Mouse (Mus musculus) thymus, postnatal 0 days (tissue): ENCODE data around the gene Olfr145. TPM values are rescaled to one million over a fixed set of nuclear protein-coding genes. Genes with fewer than 3 reads are reported as not detected.
A peak's percentile ranks its signal among the peaks of the same experiment; 100 is the strongest.

Experiments
- DNase-seq: peaks from one replicate; pipeline ENCODE4 v3.0.0-alpha.2; 2015; ENCODE audit warnings: low spot score
- polyA plus RNA-seq: library from polyadenylated mRNA; unstranded; fragments of >200 nt; fragmentation: Nextera tagmentation; extraction: Ambion mirVana; gene quantifications from 2 replicates; pipeline ENCODE4 v1.2.1, GENCODE M21; 2015

Gene Olfr145
- polyA plus RNA-seq: not detected in 2 replicates

DNA sequence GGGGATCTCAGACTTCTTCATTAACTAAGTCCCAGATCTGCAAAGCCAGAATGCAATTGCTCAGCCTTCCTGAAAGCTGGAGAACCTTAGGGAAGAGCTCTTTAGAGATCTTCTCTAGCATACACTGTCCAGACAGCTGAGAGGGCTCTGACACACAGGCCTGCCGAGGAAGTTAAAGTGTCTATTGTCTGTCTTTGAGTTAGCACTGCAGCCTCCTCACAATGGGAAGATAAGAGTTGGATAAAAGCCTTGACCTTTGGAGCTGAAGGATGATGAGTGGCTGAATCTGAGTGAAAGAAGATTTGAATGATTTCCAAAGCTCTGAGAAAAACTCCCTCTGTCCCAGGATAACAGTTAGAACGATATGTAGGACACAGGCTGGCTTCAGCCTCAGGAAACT lies at the start of gene Olfr145:
TSS of gene Olfr145 (plus strand) at position 64 of the 400 bp plus-strand sequence.
- DNase-seq: no peak

DNA sequence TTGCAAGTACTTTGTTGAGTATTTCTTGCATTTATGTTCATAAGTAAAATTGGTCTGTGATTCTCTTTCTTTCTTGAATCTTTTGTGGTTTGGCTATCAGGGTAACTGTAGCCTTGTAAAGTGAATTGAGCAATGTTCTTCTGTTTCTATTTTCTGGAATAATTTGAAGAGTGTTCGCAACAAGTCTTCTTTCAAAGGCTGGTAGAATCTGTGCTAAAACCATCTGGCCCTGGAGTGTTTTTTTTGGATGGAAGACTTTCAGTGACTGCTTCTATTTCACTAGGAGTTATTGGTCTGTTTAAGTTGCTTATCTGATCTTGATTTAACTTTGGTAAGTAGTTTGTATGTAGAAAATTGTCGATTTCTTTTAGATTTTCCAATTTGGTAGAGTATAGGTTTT lies 47.3 kb upstream of the Olfr145 start:
- DNase-seq: no peak

DNA sequence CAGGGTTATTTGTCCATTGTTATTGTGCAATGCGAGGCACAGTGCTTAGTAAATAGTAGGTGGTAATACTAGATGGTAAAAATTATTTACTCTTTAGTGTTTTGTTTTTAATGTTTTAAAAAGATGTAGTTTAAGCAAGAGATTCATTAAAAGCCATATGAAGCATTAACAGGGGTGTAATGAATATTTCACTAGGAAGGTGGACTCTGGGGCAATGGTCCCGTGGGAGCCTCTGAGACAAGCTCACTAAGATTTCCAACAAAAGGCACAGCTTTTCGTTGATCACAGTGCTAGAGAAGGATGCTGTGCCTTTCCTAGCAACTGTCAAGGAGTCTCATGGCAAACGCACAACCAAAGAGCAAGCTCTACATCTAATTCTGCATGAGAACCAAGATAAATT lies 42.6 kb upstream of the Olfr145 start, which contains the start of gene Olfr877:
TSS of gene Olfr877 (plus strand) at position 301 of the 400 bp plus-strand sequence.
- DNase-seq: no peak

- DNase-seq: no peak
These were observed 33.2 kb upstream of the Olfr145 start for GRCm38 (mm10) chr9:37863325-37863724.

- DNase-seq: no peak
These were observed 26.3 kb upstream of the Olfr145 start for GRCm38 (mm10) chr9:37870246-37870645.

DNA sequence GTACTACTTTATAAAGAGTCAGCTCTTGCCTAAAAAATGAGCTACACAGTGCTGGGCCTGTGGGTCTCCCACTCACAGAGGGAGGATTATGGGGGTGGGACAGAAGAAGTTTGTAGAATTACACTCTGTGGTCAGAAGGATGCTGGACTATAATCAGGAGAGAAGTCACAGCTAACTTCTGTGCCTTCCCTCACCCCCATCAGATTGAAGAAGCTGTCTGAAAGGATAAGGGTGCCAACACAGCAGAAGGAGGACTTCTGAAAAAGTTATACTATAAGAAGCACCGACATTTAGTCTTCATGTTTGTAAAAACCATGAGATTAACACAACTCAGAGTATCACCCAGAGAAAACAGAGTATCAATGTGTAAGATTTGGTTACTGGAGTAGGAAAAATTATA lies 25.4 kb upstream of the Olfr145 start:
- DNase-seq: no peak

DNA sequence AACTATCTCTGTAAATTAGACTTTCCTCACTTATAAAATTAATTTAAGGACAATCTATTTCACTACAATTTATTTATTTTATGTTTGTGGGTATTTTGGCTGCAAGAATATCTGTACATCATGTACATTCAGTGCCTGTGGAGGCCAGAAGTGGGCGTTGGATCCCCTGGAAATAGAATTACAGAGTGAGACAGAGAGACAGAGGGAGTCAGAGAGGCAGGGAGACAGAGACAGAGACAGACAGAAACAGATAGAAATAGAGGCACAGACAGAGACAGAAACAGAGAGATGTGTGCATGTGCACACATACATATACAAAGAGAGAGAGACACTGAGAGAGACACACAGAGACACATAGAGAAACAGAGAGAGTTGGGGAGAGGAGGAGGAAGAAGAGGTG lies 25.0 kb upstream of the Olfr145 start:
- DNase-seq: no peak

GRCm38 (mm10) chr9:37890960-37891359 lies 5.6 kb upstream of the Olfr145 start:
- no peak for DNase-seq

- no peak for DNase-seq
These were observed 9.0 kb downstream of the Olfr145 start for GRCm38 (mm10) chr9:37905555-37905954.

GRCm38 (mm10) chr9:37917540-37917939 lies 21.0 kb downstream of the Olfr145 start, which contains the start of gene Olfr878:
Gene Olfr878 (plus strand): TSS chr9:37917840.
- no peak for DNase-seq

DNA sequence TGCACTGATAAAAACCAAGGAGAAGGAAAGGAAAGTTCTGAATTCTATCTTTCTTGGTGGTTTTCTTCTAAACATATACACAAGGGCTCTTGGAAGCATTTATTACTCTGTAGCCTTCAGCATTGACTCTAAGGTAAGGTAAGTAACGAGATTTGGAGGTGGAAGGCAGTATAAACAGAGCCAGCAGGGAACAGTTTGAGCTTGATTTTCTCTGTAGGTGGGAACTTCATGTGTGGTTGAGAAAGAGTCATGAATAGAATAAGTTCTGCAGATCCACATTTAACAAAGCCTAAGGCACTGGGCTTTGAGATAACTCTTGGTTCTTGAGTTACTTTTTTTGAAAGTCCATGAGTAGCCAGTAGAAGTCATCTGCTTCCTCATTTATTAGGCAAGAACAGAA lies 21.5 kb downstream of the Olfr145 start:
- no peak for DNase-seq

DNA sequence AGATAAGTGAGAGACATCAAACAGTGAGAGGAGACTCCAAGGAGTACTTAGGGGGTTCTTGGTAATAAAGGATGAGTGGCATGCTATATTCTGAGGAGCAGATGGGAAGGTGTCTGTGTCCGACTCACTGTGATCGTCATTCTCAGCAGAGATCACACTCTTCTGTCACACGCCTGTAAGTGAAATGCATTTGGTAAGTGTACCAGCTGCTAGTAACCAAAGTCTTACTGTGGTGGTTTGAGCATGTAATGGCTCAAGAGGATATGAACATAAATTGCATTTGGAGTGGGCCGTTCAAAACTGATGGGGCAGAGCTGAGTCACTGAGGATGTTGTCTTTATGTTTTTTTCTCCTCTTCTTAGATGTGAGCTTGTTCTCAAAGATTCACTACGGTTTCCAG lies 27.7 kb downstream of the Olfr145 start:
- no peak for DNase-seq

GRCm38 (mm10) chr9:37925445-37925844 lies 28.9 kb downstream of the Olfr145 start:
- DNase-seq: no peak

GRCm38 (mm10) chr9:37926019-37927013 lies 29.8 kb downstream of the Olfr145 start:
- no peak for DNase-seq

DNA sequence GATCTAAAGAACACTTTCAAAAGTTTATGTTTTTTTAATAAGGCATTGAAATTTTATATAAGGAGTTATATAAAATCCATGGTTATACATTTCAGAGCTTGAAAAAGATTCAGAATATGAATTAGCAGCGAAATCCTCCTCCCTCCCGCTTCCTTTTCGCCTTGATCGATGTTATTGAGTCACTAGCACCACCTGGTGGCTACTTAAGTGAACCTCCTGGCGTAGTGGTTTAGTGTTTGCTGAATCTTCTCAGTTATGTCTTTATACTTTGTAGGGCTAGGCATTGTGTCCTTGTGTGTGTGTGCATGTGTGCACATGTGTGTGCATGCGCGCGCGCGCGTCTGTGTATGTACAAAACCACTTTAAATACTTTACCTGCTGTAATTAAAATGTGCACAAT lies 36.0 kb downstream of the Olfr145 start:
- peak; percentile 38 for DNase-seq

- DNase-seq: no peak
These were observed 37.6 kb downstream of the Olfr145 start for GRCm38 (mm10) chr9:37934146-37934545.

GRCm38 (mm10) chr9:37941167-37941566 lies 44.6 kb downstream of the Olfr145 start:
- no peak for DNase-seq

Other genes starting within 250 kb of the Olfr145 start
- gene Tbrg1, start 239.4 kb upstream of the Olfr145 start, polyA plus RNA-seq: 111 and 115 TPM in 2 replicates
- gene Panx3, start 227.5 kb upstream of the Olfr145 start, polyA plus RNA-seq: not detected in 2 replicates
- gene Olfr160, start 180.5 kb upstream of the Olfr145 start, polyA plus RNA-seq: not detected in 2 replicates
- gene Olfr874, start 151.6 kb upstream of the Olfr145 start, polyA plus RNA-seq: not detected in 2 replicates
- gene Olfr875, start 124.9 kb upstream of the Olfr145 start, polyA plus RNA-seq: not detected in 2 replicates
- not detected in 2 replicates for gene Olfr876, start 93.7 kb upstream of the Olfr145 start, polyA plus RNA-seq
- gene Olfr877, start 42.5 kb upstream of the Olfr145 start, polyA plus RNA-seq: not detected in 2 replicates
- gene Olfr878, start 21.1 kb downstream of the Olfr145 start, polyA plus RNA-seq: not detected in 2 replicates
- not detected in 2 replicates for gene Olfr881, start 95.1 kb downstream of the Olfr145 start, polyA plus RNA-seq
- gene Olfr883, start 129.1 kb downstream of the Olfr145 start, polyA plus RNA-seq: not detected in 2 replicates
- gene Olfr884, start 149.8 kb downstream of the Olfr145 start, polyA plus RNA-seq: not detected in 2 replicates
- gene Olfr885, start 164.6 kb downstream of the Olfr145 start, polyA plus RNA-seq: not detected in 2 replicates
- not detected in 2 replicates for gene Olfr887, start 187.3 kb downstream of the Olfr145 start, polyA plus RNA-seq
- not detected in 2 replicates for gene Olfr888, start 211.4 kb downstream of the Olfr145 start, polyA plus RNA-seq
- 0.06 and 0.12 TPM in 2 replicates for gene Olfr889, start 218.5 kb downstream of the Olfr145 start, polyA plus RNA-seq
- not detected in 2 replicates for gene Olfr890, start 245.8 kb downstream of the Olfr145 start, polyA plus RNA-seq